Mouse (Mus musculus): ENCODE data around the gene Nkx2-9. TPM values are rescaled to one million over a fixed set of nuclear protein-coding genes. Genes with fewer than 3 reads are reported as not detected.

Nkx2-9 gene
- not detected in 2 replicates for polyA plus RNA-seq (2015; fragmentation: Nextera tagmentation; extraction: Ambion mirVana)

GRCm38 (mm10) chr12:56612761-56613437 is at the start of gene Nkx2-9:
Gene Nkx2-9, minus strand, starts transcription at chr12:56613284.
- no peak within 1 kb of the TSS for H3K27ac ChIP-seq (replicated peaks)
- ATAC-seq (replicated peaks), result no peak; the same call in 1 of the 2 replicates
- under 1% methylated on average over 40 of the region's 40 CpGs for WGBS
- H3K4me2 ChIP-seq (replicated peaks), result peak within 1 kb of the TSS; percentile 51
- peak within 1 kb of the TSS; percentile 32 for H3K4me3 ChIP-seq
- H3K4me1 ChIP-seq, result peaks cover 17% of the 10 kb centered on the region
- no peaks in the 10 kb centered on the region for H3K9me3 ChIP-seq
- H3K9ac ChIP-seq (replicated peaks), result no peak within 1 kb of the TSS
- H3K36me3 ChIP-seq, result no peaks in the 10 kb centered on the region
- peaks cover 91% of the 10 kb centered on the region for H3K27me3 ChIP-seq

- WGBS, result 8% methylated on average over 5 of the region's 5 CpGs
- H3K27me3 ChIP-seq, result peaks cover 15% of the 10 kb centered on the region; the same call in 1 of the 2 replicates
- peak overlapping the region; percentile 36 for H3K4me2 ChIP-seq (replicated peaks)
- no peak overlapping the region for H3K9ac ChIP-seq (replicated peaks)
- H3K4me1 ChIP-seq, result peaks cover 3% of the 10 kb centered on the region; the same call in 1 of the 2 replicates
- H3K27ac ChIP-seq (replicated peaks), result no peak overlapping the region
- H3K4me3 ChIP-seq, result no peak overlapping the region
- no peaks in the 10 kb centered on the region for H3K9me3 ChIP-seq
- ATAC-seq (replicated peaks), result peak; percentile 65
- H3K36me3 ChIP-seq, result no peaks in the 10 kb centered on the region
Measured at GRCm38 (mm10) chr12:56637181-56637566, 24.1 kb upstream of the Nkx2-9 start.

- Histone ChIP-seq H3K4me3 (no peak overlapping the region), H3K9me3 (no peaks in the 10 kb centered on the region), H3K36me3 (no peaks in the 10 kb centered on the region), H3K27me3 (peaks cover 15% of the 10 kb centered on the region; the same call in 1 of the 2 replicates), H3K27ac (replicated peaks) (no peak overlapping the region), H3K4me2 (replicated peaks) (peak overlapping the region; percentile 36), H3K4me1 (peaks cover 3% of the 10 kb centered on the region; the same call in 1 of the 2 replicates), H3K9ac (replicated peaks) (no peak overlapping the region)
- 16% methylated on average over 14 of the region's 14 CpGs for WGBS
- ATAC-seq (replicated peaks), result peak; percentile 90
Measured at GRCm38 (mm10) chr12:56636534-56637180, 23.6 kb upstream of the Nkx2-9 start.

GRCm38 (mm10) chr12:56616088-56616487 is 3.0 kb upstream of the Nkx2-9 start:
- Histone ChIP-seq H3K27me3 (peaks cover 87% of the 10 kb centered on the region), H3K4me1 (peaks cover 17% of the 10 kb centered on the region), H3K27ac (replicated peaks) (no peak overlapping the region), H3K9ac (replicated peaks) (no peak overlapping the region), H3K9me3 (no peaks in the 10 kb centered on the region), H3K4me2 (replicated peaks) (no peak overlapping the region), H3K36me3 (no peaks in the 10 kb centered on the region), H3K4me3 (no peak overlapping the region)
- whole genome bisulfite sequencing, result 4% methylated on average over 1 of the region's 1 CpGs
- ATAC-seq (replicated peaks), result no peak

GRCm38 (mm10) chr12:56615391-56615790 is 2.3 kb upstream of the Nkx2-9 start:
- ATAC-seq (replicated peaks), result no peak
- WGBS, result 4% methylated on average over 6 of the region's 6 CpGs
- peaks cover 88% of the 10 kb centered on the region for H3K27me3 ChIP-seq
- no peak overlapping the region for H3K4me3 ChIP-seq
- no peak overlapping the region for H3K4me2 ChIP-seq (replicated peaks)
- H3K4me1 ChIP-seq, result peaks cover 17% of the 10 kb centered on the region
- H3K9ac ChIP-seq (replicated peaks), result no peak overlapping the region
- no peaks in the 10 kb centered on the region for H3K36me3 ChIP-seq
- no peak overlapping the region for H3K27ac ChIP-seq (replicated peaks)
- no peaks in the 10 kb centered on the region for H3K9me3 ChIP-seq

- no peak for ATAC-seq (replicated peaks)
- Histone ChIP-seq H3K27ac (replicated peaks) (no peak overlapping the region), H3K9ac (replicated peaks) (no peak overlapping the region), H3K9me3 (no peaks in the 10 kb centered on the region), H3K4me1 (peaks cover 17% of the 10 kb centered on the region), H3K4me2 (replicated peaks) (no peak overlapping the region), H3K4me3 (no peak overlapping the region), H3K36me3 (no peaks in the 10 kb centered on the region), H3K27me3 (peaks cover 88% of the 10 kb centered on the region)
- WGBS, result 2% methylated on average over 21 of the region's 21 CpGs
Measured at GRCm38 (mm10) chr12:56614513-56614912, 1.4 kb upstream of the Nkx2-9 start.

GRCm38 (mm10) chr12:56613916-56614510 is 929 bp upstream of the Nkx2-9 start:
- Histone ChIP-seq H3K4me3 (no peak overlapping the region), H3K36me3 (no peaks in the 10 kb centered on the region), H3K9ac (replicated peaks) (no peak overlapping the region), H3K9me3 (no peaks in the 10 kb centered on the region), H3K27ac (replicated peaks) (no peak overlapping the region), H3K27me3 (peaks cover 89% of the 10 kb centered on the region), H3K4me1 (peaks cover 17% of the 10 kb centered on the region), H3K4me2 (replicated peaks) (no peak overlapping the region)
- ATAC-seq (replicated peaks), result no peak
- WGBS, result 6% methylated on average over 14 of the region's 14 CpGs

- peaks cover 17% of the 10 kb centered on the region for H3K4me1 ChIP-seq
- 3% methylated on average over 6 of the region's 6 CpGs for WGBS
- ATAC-seq (replicated peaks), result no peak
- H3K36me3 ChIP-seq, result no peaks in the 10 kb centered on the region
- no peak overlapping the region for H3K9ac ChIP-seq (replicated peaks)
- no peak overlapping the region for H3K4me3 ChIP-seq
- H3K9me3 ChIP-seq, result no peaks in the 10 kb centered on the region
- H3K27ac ChIP-seq (replicated peaks), result no peak overlapping the region
- no peak overlapping the region for H3K4me2 ChIP-seq (replicated peaks)
- H3K27me3 ChIP-seq, result peaks cover 91% of the 10 kb centered on the region
Measured at GRCm38 (mm10) chr12:56613438-56613830, 350 bp upstream of the Nkx2-9 start.

- Histone ChIP-seq H3K4me1 (peaks cover 17% of the 10 kb centered on the region), H3K4me2 (replicated peaks) (peak overlapping the region; percentile 51), H3K27me3 (peaks cover 92% of the 10 kb centered on the region), H3K27ac (replicated peaks) (no peak overlapping the region), H3K9me3 (no peaks in the 10 kb centered on the region), H3K36me3 (no peaks in the 10 kb centered on the region), H3K4me3 (peak overlapping the region; percentile 32), H3K9ac (replicated peaks) (no peak overlapping the region)
- ATAC-seq (replicated peaks), result no peak
- WGBS, result 2% methylated on average over 10 of the region's 10 CpGs
Measured at GRCm38 (mm10) chr12:56612349-56612735, 742 bp downstream of the Nkx2-9 start.

GRCm38 (mm10) chr12:56611504-56612348 is 1.4 kb downstream of the Nkx2-9 start:
- H3K9ac ChIP-seq (replicated peaks), result no peak overlapping the region
- 2% methylated on average over 55 of the region's 57 CpGs for WGBS
- H3K36me3 ChIP-seq, result no peaks in the 10 kb centered on the region
- ATAC-seq (replicated peaks), result peak; percentile 29
- no peaks in the 10 kb centered on the region for H3K9me3 ChIP-seq
- H3K27ac ChIP-seq (replicated peaks), result no peak overlapping the region
- peaks cover 17% of the 10 kb centered on the region for H3K4me1 ChIP-seq
- peaks cover 96% of the 10 kb centered on the region for H3K27me3 ChIP-seq
- H3K4me2 ChIP-seq (replicated peaks), result peak overlapping the region; percentile 51
- H3K4me3 ChIP-seq, result peak overlapping the region; percentile 32

- Histone ChIP-seq H3K9ac (replicated peaks) (no peak overlapping the region), H3K9me3 (no peaks in the 10 kb centered on the region), H3K4me1 (peaks cover 17% of the 10 kb centered on the region), H3K4me3 (no peak overlapping the region), H3K27ac (replicated peaks) (no peak overlapping the region), H3K4me2 (replicated peaks) (no peak overlapping the region), H3K36me3 (no peaks in the 10 kb centered on the region), H3K27me3 (peaks cover 99% of the 10 kb centered on the region)
- ATAC-seq (replicated peaks), result no peak
- WGBS, result 2% methylated on average over 6 of the region's 6 CpGs
Measured at GRCm38 (mm10) chr12:56610851-56611250, 2.2 kb downstream of the Nkx2-9 start.

All from forebrain, embryonic 15.5 days (tissue).